Mouse (Mus musculus): ENCODE data around the gene Ccr8. TPM values are rescaled to one million over a fixed set of nuclear protein-coding genes. Genes with fewer than 3 reads are reported as not detected.

Gene Ccr8
- polyA plus RNA-seq, 1 experiment from 2014 or later, result 1.4 TPM

DNA sequence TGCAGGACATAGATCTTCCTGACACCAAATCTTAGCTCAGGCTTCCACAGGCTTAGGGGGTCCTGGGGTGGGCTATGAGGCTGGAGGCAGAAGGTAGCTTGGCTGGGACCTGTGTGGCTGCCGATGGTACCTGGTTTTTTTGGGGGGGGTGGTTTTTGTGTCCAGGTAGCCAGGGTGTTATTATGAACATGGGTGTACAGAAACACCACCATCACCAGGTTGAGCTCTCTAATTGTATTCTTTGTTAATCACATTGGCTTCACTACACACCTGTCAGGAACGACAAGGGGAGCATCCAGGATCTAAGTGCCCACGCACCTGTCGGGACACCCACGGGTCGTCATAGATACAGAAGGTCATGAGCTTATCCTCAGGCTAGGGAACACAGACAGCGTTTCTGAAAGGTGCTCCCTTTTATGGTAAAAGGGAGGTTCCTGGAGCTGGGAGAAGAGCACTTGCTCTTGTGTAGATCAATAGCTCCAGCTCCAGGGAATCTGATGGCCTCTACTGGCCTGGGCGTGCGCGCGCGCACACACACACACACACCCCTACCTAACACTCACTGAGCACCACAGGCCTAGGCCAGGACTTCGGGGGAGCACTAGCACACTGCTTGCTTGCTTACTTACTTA is 42.7 kb downstream of the Ccr8 start:
- no peak overlapping the region for H3K27ac ChIP-seq
- no peak overlapping the region for H3K9ac ChIP-seq
- no peaks in the 10 kb centered on the region for H3K4me1 ChIP-seq
- no peaks in the 10 kb centered on the region for H3K27me3 ChIP-seq (replicated peaks)
- no peak overlapping the region for H3K4me2 ChIP-seq
- 75% methylated on average over 13 of the region's 13 CpGs for WGBS
- H3K36me3 ChIP-seq, result peaks cover 26% of the 10 kb centered on the region
- no peaks in the 10 kb centered on the region for H3K9me3 ChIP-seq
- no peak for ATAC-seq (ENCODE audit: insufficient read depth, low FRiP score, low read depth)
- no peak overlapping the region for H3K4me3 ChIP-seq (replicated peaks)

DNA sequence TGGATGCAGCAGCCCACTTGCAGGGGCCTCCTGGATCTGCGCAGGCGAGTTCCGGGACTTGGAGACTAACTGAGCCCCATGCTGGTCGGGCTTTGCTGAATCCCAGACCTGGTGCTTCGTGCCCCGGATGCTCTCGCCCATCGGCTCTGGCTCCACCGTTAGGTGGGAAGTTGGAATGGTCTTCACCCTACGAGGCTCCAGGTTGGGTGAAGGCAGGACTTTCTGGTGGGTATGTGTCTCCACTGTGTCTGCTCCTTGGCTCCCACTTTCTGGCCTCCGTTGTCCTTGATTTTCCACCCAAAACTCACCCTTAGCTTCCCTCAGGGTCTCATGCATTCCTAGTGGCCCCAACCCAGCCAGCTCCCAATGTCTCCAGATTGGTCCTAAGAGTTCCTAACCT is 43.5 kb downstream of the Ccr8 start:
- no peak overlapping the region for H3K27ac ChIP-seq
- 83% methylated on average over 11 of the region's 11 CpGs for WGBS

DNA sequence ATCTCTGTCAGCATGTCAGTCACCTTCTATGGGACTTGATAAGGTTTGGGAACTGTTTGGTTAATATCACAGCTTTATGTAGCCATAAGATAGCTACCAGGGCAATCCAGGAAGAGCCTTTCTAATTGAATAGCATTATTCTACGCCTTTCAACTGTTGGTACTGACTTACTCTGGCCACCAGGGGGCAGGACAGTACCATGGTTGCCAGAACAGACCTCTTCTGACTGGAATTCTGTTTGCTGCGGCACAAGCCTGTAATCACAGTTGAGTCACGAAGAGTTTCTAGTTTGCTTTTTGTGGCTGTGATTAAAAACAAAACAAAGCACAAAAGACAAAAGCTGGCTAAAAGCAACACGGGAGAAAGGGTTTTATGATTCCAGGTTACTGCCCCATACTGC is 48.7 kb downstream of the Ccr8 start:
- Histone ChIP-seq H3K36me3 (no peaks in the 10 kb centered on the region), H3K27ac (no peak overlapping the region), H3K4me3 (replicated peaks) (no peak overlapping the region), H3K27me3 (replicated peaks) (no peaks in the 10 kb centered on the region), H3K4me2 (no peak overlapping the region), H3K9ac (no peak overlapping the region), H3K4me1 (no peaks in the 10 kb centered on the region), H3K9me3 (no peaks in the 10 kb centered on the region)
- WGBS, result 7% methylated on average over 4 of the region's 4 CpGs
- 0 out of 2 replicates have a peak, but pooled peaks have one; percentile 35 for ATAC-seq (ENCODE audit: insufficient read depth, low FRiP score, low read depth)

More for the DNA sequence above, 43.5 kb downstream of the Ccr8 start:
- peaks cover 20% of the 10 kb centered on the region for H3K36me3 ChIP-seq
- H3K27me3 ChIP-seq (replicated peaks), result no peaks in the 10 kb centered on the region
- no peak overlapping the region for H3K9ac ChIP-seq
- H3K4me2 ChIP-seq, result no peak overlapping the region
- H3K4me1 ChIP-seq, result no peaks in the 10 kb centered on the region
- H3K4me3 ChIP-seq (replicated peaks), result no peak overlapping the region
- ATAC-seq (ENCODE audit: insufficient read depth, low FRiP score, low read depth), result no peak
- no peaks in the 10 kb centered on the region for H3K9me3 ChIP-seq

DNA sequence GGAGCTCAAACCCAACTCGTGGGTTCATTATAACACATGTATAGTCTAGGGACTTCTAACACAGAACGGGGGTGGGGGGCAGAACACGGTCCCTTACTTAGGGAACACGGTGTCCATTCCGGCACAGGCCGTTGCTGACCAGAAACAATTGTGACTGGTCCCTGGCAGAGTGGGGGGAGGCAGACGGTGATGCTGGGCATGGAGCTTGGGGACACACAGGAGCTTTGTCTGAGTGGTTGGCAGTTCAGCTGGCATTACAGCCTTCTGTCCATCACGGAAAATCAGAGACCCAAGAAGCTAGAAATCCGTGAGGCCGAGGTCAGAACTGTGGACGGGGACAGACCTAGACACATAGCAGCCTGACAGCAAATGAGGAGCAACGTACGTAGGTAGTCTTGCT is 52.6 kb downstream of the Ccr8 start:
- H3K27ac ChIP-seq, result no peak overlapping the region
- no peak for ATAC-seq (ENCODE audit: insufficient read depth, low FRiP score, low read depth)
- 79% methylated on average over 13 of the region's 13 CpGs for WGBS

More for the DNA sequence above, 52.6 kb downstream of the Ccr8 start:
- Histone ChIP-seq H3K4me3 (replicated peaks) (no peak overlapping the region), H3K9ac (no peak overlapping the region; the same call in 1 of the 2 replicates), H3K4me2 (no peak overlapping the region), H3K4me1 (no peaks in the 10 kb centered on the region), H3K36me3 (no peaks in the 10 kb centered on the region), H3K9me3 (no peaks in the 10 kb centered on the region), H3K27me3 (replicated peaks) (no peaks in the 10 kb centered on the region)

Other genes with a start within 250 kb of the Ccr8 start
- gene Wdr48, start 197.2 kb upstream of the Ccr8 start, polyA plus RNA-seq (2015; fragmentation: Nextera tagmentation; extraction: Ambion mirVana), result 42.3 TPM in 2 replicates
- 28.7 and 30.8 TPM in 2 replicates for gene Gorasp1, start 154.5 kb upstream of the Ccr8 start, polyA plus RNA-seq (2015; fragmentation: Nextera tagmentation; extraction: Ambion mirVana)
- 0.06 and 0.14 TPM in 2 replicates for gene Ttc21a, start 154.5 kb upstream of the Ccr8 start, polyA plus RNA-seq (2015; fragmentation: Nextera tagmentation; extraction: Ambion mirVana)
- 5.7 and 6.7 TPM in 2 replicates for gene Csrnp1, start 107.5 kb upstream of the Ccr8 start, polyA plus RNA-seq (2015; fragmentation: Nextera tagmentation; extraction: Ambion mirVana)
- 0.08 TPM in 2 replicates for gene Xirp1, start 68.5 kb upstream of the Ccr8 start, polyA plus RNA-seq (2015; fragmentation: Nextera tagmentation; extraction: Ambion mirVana)
- gene Cx3cr1, start 22.2 kb upstream of the Ccr8 start, polyA plus RNA-seq (2015; fragmentation: Nextera tagmentation; extraction: Ambion mirVana), result 12.3 and 13.3 TPM in 2 replicates
- 32.3 and 37.6 TPM in 2 replicates for gene Slc25a38, start 18.3 kb downstream of the Ccr8 start, polyA plus RNA-seq (2015; fragmentation: Nextera tagmentation; extraction: Ambion mirVana)
- 1,300 and 1,322 TPM in 2 replicates for gene Rpsa, start 35.6 kb downstream of the Ccr8 start, polyA plus RNA-seq (2015; fragmentation: Nextera tagmentation; extraction: Ambion mirVana)
- 0.17 and 0.51 TPM in 2 replicates for gene Mobp, start 57.6 kb downstream of the Ccr8 start, polyA plus RNA-seq (2015; fragmentation: Nextera tagmentation; extraction: Ambion mirVana)
- 0.52 and 0.74 TPM in 2 replicates for gene Myrip, start 209.4 kb downstream of the Ccr8 start, polyA plus RNA-seq (2015; fragmentation: Nextera tagmentation; extraction: Ambion mirVana)

Data from stomach, embryonic 15.5 days (tissue).